Mouse (Mus musculus): Measurements from ENCODE around the gene Frmpd3. TPM values are rescaled to one million over a fixed set of nuclear protein-coding genes. Genes with fewer than 3 reads are reported as not detected.

The Frmpd3 gene
- polyA plus RNA-seq, 1 experiment from 2014 or later = 3.7 TPM

- no peaks in the 10 kb centered on the region for H3K9me3 ChIP-seq (ENCODE audit: control insufficient read depth, low read length)
- no peaks in the 10 kb centered on the region for H3K4me1 ChIP-seq (ENCODE audit: control insufficient read depth, insufficient read depth, low read length)
- DNase-seq (no peak), ATAC-seq (ENCODE audit: low FRiP score, low TSS enrichment) (no peak)
- H3K9ac ChIP-seq (replicated peaks; ENCODE audit: low read length) = no peak overlapping the region
- 92% methylated on average over 12 of the region's 12 CpGs for WGBS
- no peak overlapping the region for H3K4me2 ChIP-seq (ENCODE audit: low read length)
- no peaks in the 10 kb centered on the region for H3K36me3 ChIP-seq (ENCODE audit: control insufficient read depth, insufficient read depth, low read length)
- no peak overlapping the region for H3K27ac ChIP-seq (replicated peaks; ENCODE audit: low read depth, low read length)
- no peak overlapping the region for H3K4me3 ChIP-seq (replicated peaks; ENCODE audit: low read depth, low read length)
- no peaks in the 10 kb centered on the region for H3K27me3 ChIP-seq (ENCODE audit: control insufficient read depth, insufficient read depth, low read length)
These were observed 88.4 kb downstream of the Frmpd3 start for GRCm38 (mm10) chrX:140430506-140430905.

- DNase-seq (no peak), ATAC-seq (ENCODE audit: low FRiP score, low TSS enrichment) (no peak)
- H3K9ac ChIP-seq (replicated peaks; ENCODE audit: low read length) = no peak overlapping the region
- no peak overlapping the region for H3K4me3 ChIP-seq (replicated peaks; ENCODE audit: low read depth, low read length)
- H3K4me2 ChIP-seq (ENCODE audit: low read length) = no peak overlapping the region
- no peaks in the 10 kb centered on the region for H3K27me3 ChIP-seq (ENCODE audit: control insufficient read depth, insufficient read depth, low read length)
- H3K9me3 ChIP-seq (ENCODE audit: control insufficient read depth, low read length) = no peaks in the 10 kb centered on the region
- H3K36me3 ChIP-seq (ENCODE audit: control insufficient read depth, insufficient read depth, low read length) = no peaks in the 10 kb centered on the region
- no peaks in the 10 kb centered on the region for H3K4me1 ChIP-seq (ENCODE audit: control insufficient read depth, insufficient read depth, low read length)
- H3K27ac ChIP-seq (replicated peaks; ENCODE audit: low read depth, low read length) = no peak overlapping the region
- 84% methylated on average over 15 of the region's 15 CpGs for WGBS
These were observed 89.9 kb downstream of the Frmpd3 start for GRCm38 (mm10) chrX:140431981-140432380.

- H3K27me3 ChIP-seq (ENCODE audit: control insufficient read depth, insufficient read depth, low read length) = no peaks in the 10 kb centered on the region
- no peak overlapping the region for H3K27ac ChIP-seq (replicated peaks; ENCODE audit: low read depth, low read length)
- no peak overlapping the region for H3K9ac ChIP-seq (replicated peaks; ENCODE audit: low read length)
- H3K9me3 ChIP-seq (ENCODE audit: control insufficient read depth, low read length) = no peaks in the 10 kb centered on the region
- DNase-seq (no peak), ATAC-seq (ENCODE audit: low FRiP score, low TSS enrichment) (no peak)
- no peaks in the 10 kb centered on the region for H3K4me1 ChIP-seq (ENCODE audit: control insufficient read depth, insufficient read depth, low read length)
- H3K36me3 ChIP-seq (ENCODE audit: control insufficient read depth, insufficient read depth, low read length) = no peaks in the 10 kb centered on the region
- WGBS = 94% methylated on average over 11 of the region's 11 CpGs
- no peak overlapping the region for H3K4me2 ChIP-seq (ENCODE audit: low read length)
- no peak overlapping the region for H3K4me3 ChIP-seq (replicated peaks; ENCODE audit: low read depth, low read length)
These were observed 90.7 kb downstream of the Frmpd3 start for GRCm38 (mm10) chrX:140432786-140433185.

DNA sequence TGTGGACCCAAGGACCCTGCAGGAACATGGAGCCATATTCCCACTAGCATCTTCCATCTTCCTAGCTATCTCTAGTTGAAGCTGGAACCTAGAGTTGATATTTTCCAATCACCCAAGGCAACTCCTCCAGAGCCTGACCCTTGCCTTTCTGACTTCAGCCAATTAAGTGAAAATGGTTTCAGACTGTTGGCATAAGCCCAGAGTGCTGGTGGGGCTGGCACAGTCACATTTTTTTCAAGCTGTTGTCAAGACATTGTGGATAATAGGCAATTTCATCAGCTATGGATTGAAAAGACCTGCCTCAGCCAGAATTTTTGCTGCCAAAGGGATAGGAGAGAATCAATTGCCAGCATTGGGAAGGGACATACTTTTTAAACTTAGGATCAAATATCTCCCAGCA, 95.8 kb downstream of the Frmpd3 start:
- H3K4me1 ChIP-seq (ENCODE audit: control insufficient read depth, insufficient read depth, low read length) = no peaks in the 10 kb centered on the region
- H3K4me2 ChIP-seq (ENCODE audit: low read length) = no peak overlapping the region
- no peaks in the 10 kb centered on the region for H3K27me3 ChIP-seq (ENCODE audit: control insufficient read depth, insufficient read depth, low read length)
- H3K27ac ChIP-seq (replicated peaks; ENCODE audit: low read depth, low read length) = no peak overlapping the region
- no peak overlapping the region for H3K9ac ChIP-seq (replicated peaks; ENCODE audit: low read length)
- no peak for ATAC-seq (ENCODE audit: low FRiP score, low TSS enrichment)
- DNase-seq = no peak
- no peak overlapping the region for H3K4me3 ChIP-seq (replicated peaks; ENCODE audit: low read depth, low read length)
- no peaks in the 10 kb centered on the region for H3K36me3 ChIP-seq (ENCODE audit: control insufficient read depth, insufficient read depth, low read length)
- H3K9me3 ChIP-seq (ENCODE audit: control insufficient read depth, low read length) = no peaks in the 10 kb centered on the region

GRCm38 (mm10) chrX:140445551-140445950, 103.5 kb downstream of the Frmpd3 start:
- Histone ChIP-seq H3K4me2 (ENCODE audit: low read length) (no peak overlapping the region), H3K9me3 (ENCODE audit: control insufficient read depth, low read length) (no peaks in the 10 kb centered on the region), H3K4me3 (replicated peaks; ENCODE audit: low read depth, low read length) (no peak overlapping the region), H3K9ac (replicated peaks; ENCODE audit: low read length) (no peak overlapping the region), H3K36me3 (ENCODE audit: control insufficient read depth, insufficient read depth, low read length) (no peaks in the 10 kb centered on the region), H3K27ac (replicated peaks; ENCODE audit: low read depth, low read length) (no peak overlapping the region), H3K4me1 (ENCODE audit: control insufficient read depth, insufficient read depth, low read length) (no peaks in the 10 kb centered on the region), H3K27me3 (ENCODE audit: control insufficient read depth, insufficient read depth, low read length) (no peaks in the 10 kb centered on the region)
- ATAC-seq (ENCODE audit: low FRiP score, low TSS enrichment) (no peak), DNase-seq (no peak)
- 76% methylated on average over 13 of the region's 13 CpGs for WGBS

- H3K9me3 ChIP-seq (ENCODE audit: control insufficient read depth, low read length) = no peaks in the 10 kb centered on the region
- WGBS = 87% methylated on average over 3 of the region's 3 CpGs
- no peak overlapping the region for H3K9ac ChIP-seq (replicated peaks; ENCODE audit: low read length)
- ATAC-seq (ENCODE audit: low FRiP score, low TSS enrichment) = no peak
- no peaks in the 10 kb centered on the region for H3K27me3 ChIP-seq (ENCODE audit: control insufficient read depth, insufficient read depth, low read length)
- H3K4me3 ChIP-seq (replicated peaks; ENCODE audit: low read depth, low read length) = no peak overlapping the region
- H3K36me3 ChIP-seq (ENCODE audit: control insufficient read depth, insufficient read depth, low read length) = no peaks in the 10 kb centered on the region
- no peaks in the 10 kb centered on the region for H3K4me1 ChIP-seq (ENCODE audit: control insufficient read depth, insufficient read depth, low read length)
- no peak overlapping the region for H3K27ac ChIP-seq (replicated peaks; ENCODE audit: low read depth, low read length)
- DNase-seq = no peak
- no peak overlapping the region for H3K4me2 ChIP-seq (ENCODE audit: low read length)
These were observed 108.0 kb downstream of the Frmpd3 start for GRCm38 (mm10) chrX:140450071-140450470.

- peak within 1 kb of the TSS; percentile 53 for H3K4me3 ChIP-seq (replicated peaks; ENCODE audit: low read depth, low read length)
- peak within 1 kb of the TSS; percentile 58 for H3K4me2 ChIP-seq (ENCODE audit: low read length)
- peak; percentile 94 for DNase-seq
- peak within 1 kb of the TSS; percentile 58 for H3K9ac ChIP-seq (replicated peaks; ENCODE audit: low read length)
- no peaks in the 10 kb centered on the region for H3K4me1 ChIP-seq (ENCODE audit: control insufficient read depth, insufficient read depth, low read length)
- no peaks in the 10 kb centered on the region for H3K36me3 ChIP-seq (ENCODE audit: control insufficient read depth, insufficient read depth, low read length)
- WGBS = 25% methylated on average over 26 of the region's 26 CpGs
- no peaks in the 10 kb centered on the region for H3K9me3 ChIP-seq (ENCODE audit: control insufficient read depth, low read length)
- 0 out of 2 replicates have a peak within 1 kb of the TSS, but pooled peaks have one; percentile 32 for H3K27ac ChIP-seq (replicated peaks; ENCODE audit: low read depth, low read length)
- H3K27me3 ChIP-seq (ENCODE audit: control insufficient read depth, insufficient read depth, low read length) = no peaks in the 10 kb centered on the region
- ATAC-seq (ENCODE audit: low FRiP score, low TSS enrichment) = peak; percentile 94
These were observed 114.2 kb downstream of the Frmpd3 start, which contains the start of gene Prps1 for GRCm38 (mm10) chrX:140456279-140456731. Gene Prps1, plus strand, starts transcription at chrX:140456613.

DNA sequence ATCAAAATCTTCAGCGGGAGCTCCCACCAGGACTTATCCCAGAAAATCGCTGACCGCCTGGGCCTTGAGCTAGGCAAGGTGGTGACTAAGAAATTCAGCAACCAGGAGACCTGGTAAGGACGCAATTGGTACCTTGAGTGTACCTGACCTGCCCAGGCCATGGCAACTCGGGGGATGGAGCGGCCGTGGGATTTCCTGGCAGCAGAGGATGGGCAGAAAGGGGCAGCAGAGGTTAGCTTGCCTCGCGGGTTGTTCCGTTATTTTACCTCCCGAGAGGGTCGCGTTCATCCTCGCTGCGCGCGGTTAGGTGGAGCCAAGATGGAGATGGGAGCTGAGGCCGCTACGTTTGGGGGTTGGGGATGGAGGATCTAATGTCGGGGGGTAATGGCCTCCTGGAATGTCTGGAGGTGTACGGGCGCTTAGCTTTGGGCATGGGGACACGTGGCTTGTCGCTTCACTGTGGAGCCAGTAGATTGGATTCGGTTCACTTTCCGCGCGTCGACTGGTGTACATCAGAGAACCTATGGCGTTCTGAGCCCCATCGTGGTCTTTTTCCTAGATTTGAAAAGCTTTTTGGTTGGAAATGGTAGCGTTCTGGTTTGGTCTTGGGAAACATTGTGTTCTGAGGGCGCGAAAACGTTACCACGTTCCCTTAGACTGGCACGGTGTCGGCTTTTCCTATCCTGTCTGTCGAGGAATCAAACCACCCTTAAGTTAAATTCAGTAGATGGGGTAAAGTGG, 114.9 kb downstream of the Frmpd3 start:
- WGBS = 19% methylated on average over 39 of the region's 39 CpGs
- H3K4me2 ChIP-seq (ENCODE audit: low read length) = peak overlapping the region; percentile 58
- DNase-seq (peak; percentile 55), ATAC-seq (ENCODE audit: low FRiP score, low TSS enrichment) (peak; percentile 61)
- H3K9me3 ChIP-seq (ENCODE audit: control insufficient read depth, low read length) = no peaks in the 10 kb centered on the region
- H3K4me3 ChIP-seq (replicated peaks; ENCODE audit: low read depth, low read length) = peak overlapping the region; percentile 53
- H3K9ac ChIP-seq (replicated peaks; ENCODE audit: low read length) = peak overlapping the region; percentile 58
- H3K4me1 ChIP-seq (ENCODE audit: control insufficient read depth, insufficient read depth, low read length) = no peaks in the 10 kb centered on the region
- H3K27me3 ChIP-seq (ENCODE audit: control insufficient read depth, insufficient read depth, low read length) = no peaks in the 10 kb centered on the region
- H3K27ac ChIP-seq (replicated peaks; ENCODE audit: low read depth, low read length) = 0 out of 2 replicates have a peak overlapping the region, but pooled peaks have one; percentile 32
- no peaks in the 10 kb centered on the region for H3K36me3 ChIP-seq (ENCODE audit: control insufficient read depth, insufficient read depth, low read length)

DNA sequence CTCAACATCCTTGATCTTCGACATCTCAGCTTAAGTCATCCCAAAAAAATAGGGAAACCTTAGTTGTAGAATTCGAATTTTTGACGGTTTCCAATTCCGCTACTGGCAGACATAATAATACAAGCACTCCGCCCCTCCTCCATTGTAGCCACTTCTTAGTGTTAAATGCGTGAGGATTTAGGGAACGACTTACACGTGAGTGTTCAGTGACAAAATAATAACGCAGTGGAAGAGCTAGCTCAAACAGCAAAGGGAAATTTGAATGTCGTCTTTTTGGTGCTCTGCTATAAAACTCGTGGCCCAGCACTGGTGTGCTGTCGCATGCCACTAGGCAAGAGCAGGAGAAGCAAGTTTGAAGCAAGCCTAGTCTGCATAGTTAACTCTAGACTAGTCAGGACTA, 115.4 kb downstream of the Frmpd3 start:
- Histone ChIP-seq H3K9me3 (ENCODE audit: control insufficient read depth, low read length) (no peaks in the 10 kb centered on the region), H3K9ac (replicated peaks; ENCODE audit: low read length) (peak overlapping the region; percentile 58), H3K27me3 (ENCODE audit: control insufficient read depth, insufficient read depth, low read length) (no peaks in the 10 kb centered on the region), H3K36me3 (ENCODE audit: control insufficient read depth, insufficient read depth, low read length) (no peaks in the 10 kb centered on the region), H3K4me3 (replicated peaks; ENCODE audit: low read depth, low read length) (peak overlapping the region; percentile 53), H3K4me1 (ENCODE audit: control insufficient read depth, insufficient read depth, low read length) (no peaks in the 10 kb centered on the region), H3K4me2 (ENCODE audit: low read length) (peak overlapping the region; percentile 58), H3K27ac (replicated peaks; ENCODE audit: low read depth, low read length) (no peak overlapping the region)
- ATAC-seq (ENCODE audit: low FRiP score, low TSS enrichment) (no peak), DNase-seq (peak; percentile 45)
- 17% methylated on average over 12 of the region's 12 CpGs for whole genome bisulfite sequencing

Data from midbrain, embryonic 14.5 days (tissue).